Mouse (Mus musculus) small intestine, adult 2 months (tissue): Measurements from ENCODE around the gene Cdk5r1.

Source experiments
- CTCF ChIP-seq: fragments of 200-500 bp; IDR thresholded peaks from 2 replicates; pipeline ENCODE4 v1.5.1; 2012; ENCODE audit warnings: low read depth, mild to moderate bottlenecking, control low read depth, inconsistent platforms, low read length, moderate library complexity, mixed read lengths; ENCODE audit not compliant: insufficient replicate concordance, insufficient read length; ENCODE audit errors: extremely low read depth
- POLR2A ChIP-seq: fragments of 200-500 bp; IDR thresholded peaks from 2 replicates; pipeline ENCODE4 v1.6.1; 2012; ENCODE audit warnings: low read depth, mild to moderate bottlenecking, control low read depth, inconsistent platforms, low read length, moderate library complexity

DNA sequence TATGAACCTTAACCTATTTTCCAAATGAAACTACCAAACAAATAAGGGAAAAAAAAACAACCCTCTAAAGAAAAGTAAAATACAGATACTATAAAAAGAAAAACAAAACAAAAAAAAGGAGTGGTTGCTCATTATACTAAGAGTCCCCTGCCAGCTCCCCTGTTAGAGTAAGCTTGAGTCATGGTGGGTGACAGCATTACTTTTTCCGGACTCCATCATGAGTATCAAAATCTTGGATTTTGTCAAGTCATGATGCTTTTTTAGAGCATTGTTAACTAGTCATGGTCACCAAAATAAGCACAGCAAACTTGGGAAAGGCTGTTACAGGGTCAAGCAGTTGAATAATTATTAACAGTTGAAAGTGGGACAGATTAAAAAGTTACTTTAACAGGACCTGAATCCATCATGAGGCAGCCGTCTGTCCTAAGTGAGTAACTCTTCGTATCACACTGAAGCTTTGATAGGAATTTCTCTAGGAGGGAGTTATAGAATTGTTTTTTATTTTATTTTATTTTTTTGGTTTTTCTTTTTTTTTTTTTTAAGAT is 46.4 kb upstream of the Cdk5r1 start:
- no peak for TF ChIP-seq POLR2A
- no peak for TF ChIP-seq CTCF
